Mouse (Mus musculus) liver, postnatal 0 days (tissue): ENCODE measurements around the gene Osbpl7.

Experiments
- CTCF ChIP-seq: sonication (generic); IDR thresholded peaks from 2 replicates; pipeline ENCODE4 v1.5.1; 2016; ENCODE audit warnings: antibody characterized with exemption, low read depth
- EP300 ChIP-seq: IDR thresholded peaks from 2 replicates; pipeline ENCODE4 v1.6.1; 2016; ENCODE audit warnings: antibody characterized with exemption, low read depth, mild to moderate bottlenecking

GRCm38 (mm10) chr11:97104091-97104483 lies 53.7 kb downstream of the Osbpl7 start:
- TF ChIP-seq EP300 (no peak), CTCF (no peak)
